In the genomic region with DNA sequence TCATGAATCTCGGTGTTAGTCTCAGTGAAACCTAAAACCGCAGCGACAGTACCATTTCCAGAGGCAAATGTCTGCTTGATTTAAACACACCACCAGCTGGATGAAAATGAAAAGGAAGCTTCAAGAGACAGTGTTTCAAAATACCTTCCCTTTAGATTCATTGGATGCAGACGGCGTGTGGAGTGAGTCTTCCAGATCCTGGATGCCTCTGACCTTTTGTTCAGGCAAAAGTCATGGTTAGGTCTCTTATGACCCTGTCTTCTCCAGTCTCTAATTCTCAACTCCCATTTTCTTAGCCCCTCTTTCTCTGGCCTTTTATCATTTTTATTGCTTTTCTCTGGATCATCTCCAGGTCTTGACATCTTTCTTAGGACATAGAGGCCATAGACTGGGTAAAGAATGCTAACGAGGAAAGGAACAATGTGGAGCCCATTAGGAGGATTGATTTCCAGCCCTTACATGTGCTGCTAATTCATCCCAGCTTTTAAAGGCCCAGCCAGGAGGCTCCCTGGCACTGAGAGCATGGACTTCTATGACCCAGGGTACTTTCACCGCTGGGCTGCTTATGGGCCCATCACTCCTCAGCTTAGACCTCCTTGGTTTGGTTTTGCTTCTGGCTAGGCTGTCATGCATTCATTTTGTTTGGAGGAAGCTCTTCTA, we compare ENCODE assay signal across 32 mouse cellular contexts.
DNase-seq lines count a peak whose midpoint lies in the region; ATAC-seq lines count a peak whose summit lies in the region.
"Had no signal": no experiment of that assay in that cellular context is flagged by ENCODE, and none has a peak within 500 bp of the region (broad histone marks: within the 10 kb centered on the region; RNA-seq: fewer than 3 reads in every experiment).

No protein-coding gene starts in this region.

- no peaks in the 10 kb centered on the region for H3K27me3 ChIP-seq in kidney, embryonic 15.5 days
- no peaks in the 10 kb centered on the region for H3K27me3 ChIP-seq in limb, embryonic 10.5 days (ENCODE audit: low read depth, poor library complexity, severe bottlenecking)
- H3K27me3 ChIP-seq: embryonic facial prominence, embryonic 15.5 days; forebrain, embryonic 12.5 days; heart, embryonic 15.5 days; hindbrain, embryonic 12.5 days; limb, embryonic 15.5 days; liver, embryonic 13.5 days; neural tube, embryonic 12.5 days had no signal

- H3K4me2 ChIP-seq in kidney, embryonic 15.5 days = no peak overlapping the region
- H3K4me2 ChIP-seq: embryonic facial prominence, embryonic 15.5 days; forebrain, embryonic 12.5 days; heart, embryonic 15.5 days; hindbrain, embryonic 12.5 days; limb, embryonic 15.5 days; liver, embryonic 13.5 days; midbrain, embryonic 11.5 days; neural tube, embryonic 12.5 days had no signal

- H3K27ac ChIP-seq in kidney, embryonic 15.5 days = peak overlapping the region; percentile 41
- peak overlapping the region; percentile 25; the same call in 1 of the 2 replicates for H3K27ac ChIP-seq in limb, embryonic 10.5 days
- H3K27ac ChIP-seq: embryonic facial prominence, embryonic 15.5 days; forebrain, embryonic 12.5 days; heart, embryonic 15.5 days; hindbrain, embryonic 12.5 days; hindbrain, postnatal 0 days; layer of hippocampus, adult 2 months; left cerebral cortex, adult 2 months; limb, embryonic 15.5 days; liver, embryonic 13.5 days; neural tube, embryonic 12.5 days had no signal

- ATAC-seq in kidney, embryonic 15.5 days (replicated peaks; ENCODE audit: low FRiP score) = peak; percentile 54; the same call in 1 of the 2 replicates
- ATAC-seq: forebrain, postnatal 0 days; hindbrain, postnatal 0 days; midbrain, embryonic 16.5 days had no signal

- H3K4me3 ChIP-seq in kidney, embryonic 15.5 days (replicated peaks) = no peak overlapping the region
- no peak overlapping the region for H3K4me3 ChIP-seq in limb, embryonic 10.5 days
- H3K4me3 ChIP-seq: embryonic facial prominence, embryonic 15.5 days; forebrain, embryonic 12.5 days; heart, embryonic 15.5 days; hindbrain, embryonic 12.5 days; layer of hippocampus, adult 2 months; left cerebral cortex, adult 2 months; limb, embryonic 15.5 days; liver, embryonic 13.5 days; neural tube, embryonic 12.5 days had no signal

- 40% methylated on average over 7 of the region's 7 CpGs for WGBS in kidney, embryonic 15.5 days
- 42% methylated on average over 7 of the region's 7 CpGs for WGBS in limb, embryonic 10.5 days

- no peaks in the 10 kb centered on the region for H3K9me3 ChIP-seq in kidney, embryonic 15.5 days (replicated peaks)
- H3K9me3 ChIP-seq in limb, embryonic 10.5 days (replicated peaks) = no peaks in the 10 kb centered on the region
- H3K9me3 ChIP-seq: embryonic facial prominence, embryonic 15.5 days; forebrain, embryonic 12.5 days; heart, embryonic 15.5 days; hindbrain, embryonic 12.5 days; limb, embryonic 15.5 days; liver, embryonic 13.5 days; neural tube, embryonic 12.5 days had no signal

- no peaks in the 10 kb centered on the region for H3K36me3 ChIP-seq in kidney, embryonic 15.5 days
- no peaks in the 10 kb centered on the region for H3K36me3 ChIP-seq in limb, embryonic 10.5 days
- H3K36me3 ChIP-seq: embryonic facial prominence, embryonic 15.5 days; forebrain, embryonic 12.5 days; heart, embryonic 15.5 days; hindbrain, embryonic 12.5 days; limb, embryonic 15.5 days; liver, embryonic 13.5 days; neural tube, embryonic 12.5 days had no signal

- no peak for DNase-seq in kidney, adult 18-20 months
- peak; percentile 23 for DNase-seq in embryo, embryonic 10.5 days (ENCODE audit: low spot score)
- peak; percentile 33 for DNase-seq in embryo, embryonic 11 days
- DNase-seq in limb, embryonic 10.5 days (ENCODE audit: low spot score) = peak; percentile 42
- no peak for DNase-seq in natural killer cell, adult 2 months (ENCODE audit: low spot score in 2 of 2)
- DNase-seq in adrenal gland, adult (ENCODE audit: inconsistent age in 2 of 2, low spot score in 1 of 2) = no peak
- DNase-seq: adrenal gland, adult 2 months; adrenal gland, postnatal 36 days; B cell, adult 2 months; cerebellum, adult 18-20 months; cerebellum, postnatal 10 days; forebrain, postnatal 0 days; gastrocnemius, postnatal 14 days; heart, postnatal 36 days; kidney, adult 11 months; liver, embryonic 13.5 days; lung, adult 2 months; lung, postnatal 14 days; right cerebral cortex, adult 18-20 months; thymus, postnatal 4 days had no signal

- 0 out of 2 replicates have a peak, but pooled peaks cover 11% of the 10 kb centered on the region for H3K4me1 ChIP-seq in kidney, embryonic 15.5 days
- H3K4me1 ChIP-seq in limb, embryonic 10.5 days = peaks cover 17% of the 10 kb centered on the region
- H3K4me1 ChIP-seq: embryonic facial prominence, embryonic 15.5 days; forebrain, embryonic 12.5 days; heart, embryonic 15.5 days; hindbrain, embryonic 12.5 days; limb, embryonic 15.5 days; liver, embryonic 13.5 days; neural tube, embryonic 12.5 days had no signal

- H3K9ac ChIP-seq in kidney, embryonic 15.5 days = no peak overlapping the region
- H3K9ac ChIP-seq: embryonic facial prominence, embryonic 15.5 days; forebrain, embryonic 12.5 days; forebrain, postnatal 0 days; heart, embryonic 15.5 days; hindbrain, embryonic 12.5 days; limb, embryonic 15.5 days; liver, embryonic 13.5 days; neural tube, embryonic 12.5 days had no signal

Comparison
In these comparisons a context has a peak if more than half of its experiments do, and no peak if none do; other contexts are left out.
1. DNase-seq: peak in embryo, embryonic 10.5 days (single experiment), embryo, embryonic 11 days (single experiment) and limb, embryonic 10.5 days (single experiment); none in kidney, adult 18-20 months (single experiment), natural killer cell, adult 2 months (0 of 2) and adrenal gland, adult (0 of 2).